Mouse (Mus musculus) myocyte (in vitro differentiated cells): ENCODE data around the gene Cdh10.

Experiments
- MAX ChIP-seq: IDR thresholded peaks from one replicate; pipeline ENCODE4 v1.6.1; 2011; ENCODE audit warnings: low read depth, mild to moderate bottlenecking, control low read depth
- POLR2A ChIP-seq: IDR thresholded peaks from one replicate; pipeline ENCODE4 v1.6.1; 2011; ENCODE audit warnings: low read depth, mild to moderate bottlenecking, control low read depth, moderate library complexity; ENCODE audit not compliant: insufficient read length
- POLR2AphosphoS2 ChIP-seq: IDR thresholded peaks from one replicate; pipeline ENCODE4 v1.6.1; 2011; ENCODE audit warnings: low read depth, control low read depth; ENCODE audit not compliant: insufficient read length
- TCF3 ChIP-seq: IDR thresholded peaks from one replicate; pipeline ENCODE4 v1.6.1; 2011; ENCODE audit warnings: low read depth, control low read depth; ENCODE audit not compliant: insufficient read length
- USF1 ChIP-seq: IDR thresholded peaks from one replicate; pipeline ENCODE4 v1.6.1; 2011; ENCODE audit warnings: low read depth, mild to moderate bottlenecking, control low read depth, moderate library complexity

DNA sequence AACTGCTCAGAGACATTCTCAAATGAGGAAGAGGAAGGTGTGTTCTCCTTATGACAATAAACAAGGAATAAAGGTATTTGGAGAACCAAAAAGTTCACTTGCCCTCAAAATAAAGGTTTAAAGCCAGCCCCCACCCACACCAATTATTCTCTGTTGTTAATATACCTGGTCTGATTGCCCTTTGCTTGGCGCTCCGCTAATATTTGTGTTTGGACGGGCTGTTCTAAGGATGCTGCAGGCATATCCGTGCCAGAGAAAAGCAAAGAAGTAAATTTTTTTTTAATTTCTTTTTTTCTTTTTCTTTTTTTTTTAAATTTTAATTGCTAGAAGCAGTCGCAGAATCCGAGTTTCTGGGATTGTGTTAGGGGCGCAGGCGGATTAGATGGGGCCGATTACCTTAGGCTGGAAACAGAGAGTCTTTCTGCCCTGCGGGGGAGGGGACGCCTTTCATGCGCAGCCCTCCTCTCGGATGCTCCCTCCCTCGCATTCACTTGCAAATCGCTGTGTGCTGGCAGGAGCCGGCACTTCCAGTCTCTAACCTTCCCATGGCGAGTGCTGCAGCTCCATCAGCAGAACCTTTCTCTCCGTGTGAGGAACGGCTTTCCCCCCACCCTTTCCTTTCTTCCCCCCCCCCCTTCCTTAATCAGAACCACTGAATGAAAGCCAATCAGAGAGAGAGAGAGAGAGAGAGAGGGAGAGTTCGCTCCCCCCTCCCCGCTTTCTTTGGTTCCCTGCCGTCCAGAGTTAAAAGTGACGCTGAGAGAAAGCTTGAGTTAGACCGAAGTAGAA is at the start of gene Cdh10:
- TF ChIP-seq POLR2A (peak; percentile 51), MAX (no peak), POLR2AphosphoS2 (no peak), USF1 (no peak), TCF3 (no peak)
